Mouse (Mus musculus): Measurements from ENCODE around the gene Cep128. TPM values are rescaled to one million over a fixed set of nuclear protein-coding genes. Genes with fewer than 3 reads are reported as not detected.

Cep128 gene
- polyA plus RNA-seq, 1 experiment, result 5.4 TPM

- Histone ChIP-seq H3K27me3 (ENCODE audit: control insufficient read depth, insufficient read depth, insufficient read length) (no peaks in the 10 kb centered on the region), H3ac (ENCODE audit: control insufficient read depth, insufficient read length, low read depth) (no peak overlapping the region), H3K79me2 (ENCODE audit: control insufficient read depth, insufficient read depth) (no peaks in the 10 kb centered on the region), H3K4me3 (ENCODE audit: insufficient read depth, poor library complexity, severe bottlenecking) (no peak overlapping the region), H3K79me3 (ENCODE audit: low read depth) (no peaks in the 10 kb centered on the region), H3K36me3 (ENCODE audit: control insufficient read depth, insufficient read depth) (no peaks in the 10 kb centered on the region)
- TF ChIP-seq MAX (IDR thresholded peaks at IDR 0.05) (no peak), CTCF (IDR thresholded peaks at IDR 0.05; ENCODE audit: control insufficient read depth, insufficient read depth, insufficient read length) (no peak), USF1 (IDR thresholded peaks at IDR 0.05; ENCODE audit: low read depth) (no peak), MYOG (IDR thresholded peaks at IDR 0.05; ENCODE audit: control insufficient read depth, extremely low read depth, insufficient read length) (no peak), CEBPB (IDR thresholded peaks at IDR 0.05; ENCODE audit: low read depth) (no peak), FOSL1 (IDR thresholded peaks at IDR 0.05; ENCODE audit: insufficient read depth, low read length, poor library complexity, severe bottlenecking) (no peak), MYOD1 (IDR thresholded peaks at IDR 0.05; ENCODE audit: control insufficient read depth, insufficient read length, low read depth) (no peak)
Observed at GRCm38 (mm10) chr12:91029116-91029515, 355.1 kb downstream of the Cep128 start.

GRCm38 (mm10) chr12:91027681-91028080 is 356.5 kb downstream of the Cep128 start:
- H3K4me3 ChIP-seq (ENCODE audit: insufficient read depth, poor library complexity, severe bottlenecking), result no peak overlapping the region
- H3K79me2 ChIP-seq (ENCODE audit: control insufficient read depth, insufficient read depth), result no peaks in the 10 kb centered on the region
- no peaks in the 10 kb centered on the region for H3K36me3 ChIP-seq (ENCODE audit: control insufficient read depth, insufficient read depth)
- no peaks in the 10 kb centered on the region for H3K27me3 ChIP-seq (ENCODE audit: control insufficient read depth, insufficient read depth, insufficient read length)
- no peak for TF ChIP-seq CTCF (IDR thresholded peaks at IDR 0.05; ENCODE audit: control insufficient read depth, insufficient read depth, insufficient read length)
- TF ChIP-seq FOSL1 (IDR thresholded peaks at IDR 0.05; ENCODE audit: insufficient read depth, low read length, poor library complexity, severe bottlenecking), result no peak
- no peak for TF ChIP-seq USF1 (IDR thresholded peaks at IDR 0.05; ENCODE audit: low read depth)
- no peak overlapping the region for H3ac ChIP-seq (ENCODE audit: control insufficient read depth, insufficient read length, low read depth)
- no peaks in the 10 kb centered on the region for H3K79me3 ChIP-seq (ENCODE audit: low read depth)

GRCm38 (mm10) chr12:91027100-91027499 is 357.1 kb downstream of the Cep128 start:
- no peaks in the 10 kb centered on the region for H3K36me3 ChIP-seq (ENCODE audit: control insufficient read depth, insufficient read depth)
- H3ac ChIP-seq (ENCODE audit: control insufficient read depth, insufficient read length, low read depth), result no peak overlapping the region
- H3K27me3 ChIP-seq (ENCODE audit: control insufficient read depth, insufficient read depth, insufficient read length), result no peaks in the 10 kb centered on the region
- no peaks in the 10 kb centered on the region for H3K79me3 ChIP-seq (ENCODE audit: low read depth)
- H3K4me3 ChIP-seq (ENCODE audit: insufficient read depth, poor library complexity, severe bottlenecking), result no peak overlapping the region
- TF ChIP-seq CEBPB (IDR thresholded peaks at IDR 0.05; ENCODE audit: low read depth), result no peak
- no peak for TF ChIP-seq MYOG (IDR thresholded peaks at IDR 0.05; ENCODE audit: control insufficient read depth, extremely low read depth, insufficient read length)
- TF ChIP-seq FOSL1 (IDR thresholded peaks at IDR 0.05; ENCODE audit: insufficient read depth, low read length, poor library complexity, severe bottlenecking), result no peak
- TF ChIP-seq CTCF (IDR thresholded peaks at IDR 0.05; ENCODE audit: control insufficient read depth, insufficient read depth, insufficient read length), result no peak
- no peak for TF ChIP-seq MYOD1 (IDR thresholded peaks at IDR 0.05; ENCODE audit: control insufficient read depth, insufficient read length, low read depth)
- no peaks in the 10 kb centered on the region for H3K79me2 ChIP-seq (ENCODE audit: control insufficient read depth, insufficient read depth)

GRCm38 (mm10) chr12:91015075-91015474 is 369.1 kb downstream of the Cep128 start:
- H3K79me2 ChIP-seq (ENCODE audit: control insufficient read depth, insufficient read depth), result no peaks in the 10 kb centered on the region

GRCm38 (mm10) chr12:91013043-91013442 is 371.2 kb downstream of the Cep128 start:
- Histone ChIP-seq H3K36me3 (ENCODE audit: control insufficient read depth, insufficient read depth) (no peaks in the 10 kb centered on the region), H3K4me3 (ENCODE audit: insufficient read depth, poor library complexity, severe bottlenecking) (no peak overlapping the region), H3K79me3 (ENCODE audit: low read depth) (no peaks in the 10 kb centered on the region), H3K27me3 (ENCODE audit: control insufficient read depth, insufficient read depth, insufficient read length) (no peaks in the 10 kb centered on the region), H3ac (ENCODE audit: control insufficient read depth, insufficient read length, low read depth) (no peak overlapping the region), H3K79me2 (ENCODE audit: control insufficient read depth, insufficient read depth) (no peaks in the 10 kb centered on the region)
- no peak for TF ChIP-seq MYOG (IDR thresholded peaks at IDR 0.05; ENCODE audit: control insufficient read depth, extremely low read depth, insufficient read length)
- no peak for TF ChIP-seq MYOD1 (IDR thresholded peaks at IDR 0.05; ENCODE audit: control insufficient read depth, insufficient read length, low read depth)
- no peak for TF ChIP-seq CTCF (IDR thresholded peaks at IDR 0.05; ENCODE audit: control insufficient read depth, insufficient read depth, insufficient read length)
- no peak for TF ChIP-seq USF1 (IDR thresholded peaks at IDR 0.05; ENCODE audit: low read depth)
- no peak for TF ChIP-seq MAX (IDR thresholded peaks at IDR 0.05)
- no peak for TF ChIP-seq FOSL1 (IDR thresholded peaks at IDR 0.05; ENCODE audit: insufficient read depth, low read length, poor library complexity, severe bottlenecking)
- TF ChIP-seq CEBPB (IDR thresholded peaks at IDR 0.05; ENCODE audit: low read depth), result no peak

More at GRCm38 (mm10) chr12:91015075-91015474, 369.1 kb downstream of the Cep128 start:
- H3K27me3 ChIP-seq (ENCODE audit: control insufficient read depth, insufficient read depth, insufficient read length), result no peaks in the 10 kb centered on the region
- H3K36me3 ChIP-seq (ENCODE audit: control insufficient read depth, insufficient read depth), result no peaks in the 10 kb centered on the region
- H3K4me3 ChIP-seq (ENCODE audit: insufficient read depth, poor library complexity, severe bottlenecking), result no peak overlapping the region
- TF ChIP-seq USF1 (IDR thresholded peaks at IDR 0.05; ENCODE audit: low read depth), result no peak
- no peak for TF ChIP-seq CTCF (IDR thresholded peaks at IDR 0.05; ENCODE audit: control insufficient read depth, insufficient read depth, insufficient read length)
- TF ChIP-seq CEBPB (IDR thresholded peaks at IDR 0.05; ENCODE audit: low read depth), result no peak
- no peak overlapping the region for H3ac ChIP-seq (ENCODE audit: control insufficient read depth, insufficient read length, low read depth)
- no peaks in the 10 kb centered on the region for H3K79me3 ChIP-seq (ENCODE audit: low read depth)

DNA sequence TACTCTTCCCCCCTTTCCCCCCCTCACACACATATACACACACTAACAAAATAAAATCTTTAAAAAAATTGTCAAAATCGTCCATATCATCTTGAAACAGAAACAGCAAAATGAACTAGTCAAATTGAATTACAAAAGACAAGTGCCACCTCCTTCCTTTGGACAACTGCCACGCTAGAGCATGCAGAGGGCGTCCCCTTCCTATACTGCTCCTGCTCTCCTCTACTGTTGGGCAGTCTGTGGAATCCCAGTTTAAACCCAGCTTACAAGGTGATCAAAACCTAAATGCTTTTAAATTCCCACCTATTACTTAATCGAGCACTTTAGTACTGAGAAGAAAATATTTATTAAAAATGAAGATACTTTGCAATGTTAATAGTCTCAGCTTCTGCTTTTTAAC is 372.0 kb downstream of the Cep128 start:
- H3K79me2 ChIP-seq (ENCODE audit: control insufficient read depth, insufficient read depth), result no peaks in the 10 kb centered on the region
- H3K79me3 ChIP-seq (ENCODE audit: low read depth), result no peaks in the 10 kb centered on the region
- no peak overlapping the region for H3ac ChIP-seq (ENCODE audit: control insufficient read depth, insufficient read length, low read depth)
- no peak overlapping the region for H3K4me3 ChIP-seq (ENCODE audit: insufficient read depth, poor library complexity, severe bottlenecking)
- no peaks in the 10 kb centered on the region for H3K36me3 ChIP-seq (ENCODE audit: control insufficient read depth, insufficient read depth)
- TF ChIP-seq MAX (IDR thresholded peaks at IDR 0.05) (no peak), FOSL1 (IDR thresholded peaks at IDR 0.05; ENCODE audit: insufficient read depth, low read length, poor library complexity, severe bottlenecking) (no peak), USF1 (IDR thresholded peaks at IDR 0.05; ENCODE audit: low read depth) (no peak), MYOG (IDR thresholded peaks at IDR 0.05; ENCODE audit: control insufficient read depth, extremely low read depth, insufficient read length) (no peak), CEBPB (IDR thresholded peaks at IDR 0.05; ENCODE audit: low read depth) (no peak), CTCF (IDR thresholded peaks at IDR 0.05; ENCODE audit: control insufficient read depth, insufficient read depth, insufficient read length) (no peak), MYOD1 (IDR thresholded peaks at IDR 0.05; ENCODE audit: control insufficient read depth, insufficient read length, low read depth) (no peak)
- H3K27me3 ChIP-seq (ENCODE audit: control insufficient read depth, insufficient read depth, insufficient read length), result no peaks in the 10 kb centered on the region
